Mouse (Mus musculus) intestine, postnatal 0 days (tissue): ENCODE results near the gene Yes1. TPM values are rescaled to one million over a fixed set of nuclear protein-coding genes. Genes with fewer than 3 reads are reported as not detected.
"Not testable (repeated sequence)": the region's sequence is repeated elsewhere in the genome, so short reads cannot be mapped to it uniquely, and the experiment has no call there.

Experiments
- ATAC-seq: fragments of 200-750 bp; cut with Nextera tagmentation; 2 replicates; pipeline ENCODE4 v1.8.0; 2017; ENCODE audit warnings: mild to moderate bottlenecking, moderate TSS enrichment, moderate library complexity
- H3K27ac ChIP-seq: fragments of 300-500 bp; sonication (generic); 2 replicates; pipeline ENCODE4 v1.5.1; 2014; ENCODE audit warnings: mild to moderate bottlenecking, low read depth, low read length, moderate library complexity
- H3K27me3 ChIP-seq: fragments of 300-500 bp; sonication (generic); replicated peaks from 2 replicates; pipeline ENCODE4 v1.6.1; 2014; ENCODE audit warnings: low read length, mixed read lengths; ENCODE audit not compliant: control insufficient read depth, insufficient read depth
- H3K36me3 ChIP-seq: fragments of 300-500 bp; sonication (generic); 2 replicates; pipeline ENCODE4 v1.6.1; 2014; ENCODE audit warnings: mild to moderate bottlenecking, moderate library complexity; ENCODE audit not compliant: control insufficient read depth, insufficient read depth
- H3K4me1 ChIP-seq: fragments of 300-500 bp; sonication (generic); replicated peaks from 2 replicates; pipeline ENCODE4 v1.6.1; 2014; ENCODE audit warnings: antibody characterized with exemption, low read length, mixed read lengths; ENCODE audit not compliant: control insufficient read depth, insufficient read depth
- H3K4me2 ChIP-seq: fragments of 300-500 bp; sonication (generic); replicated peaks from 2 replicates; pipeline ENCODE4 v1.6.1; 2014; ENCODE audit warnings: low read depth, mild to moderate bottlenecking, moderate library complexity
- H3K4me3 ChIP-seq: fragments of 300-500 bp; sonication (generic); 2 replicates; pipeline ENCODE4 v1.5.1; 2014; ENCODE audit warnings: low read depth, low read length
- H3K9ac ChIP-seq: fragments of 300-500 bp; sonication (generic); 2 replicates; pipeline ENCODE4 v1.6.1; 2014; ENCODE audit warnings: mild to moderate bottlenecking, low read depth, low read length
- H3K9me3 ChIP-seq: fragments of 300-500 bp; sonication (generic); 2 replicates; pipeline ENCODE4 v1.6.1; 2016; ENCODE audit warnings: mixed run types; ENCODE audit not compliant: control insufficient read depth
- CTCF ChIP-seq: sonication (generic); IDR thresholded peaks from 2 replicates; pipeline ENCODE4 v1.5.1; 2016; ENCODE audit warnings: low read depth, mild to moderate bottlenecking, control low read depth, antibody characterized with exemption, moderate library complexity
- WGBS: fragments of 180-500 bp; shearing (Covaris S2); extraction: QIAGEN DNeasy Blood & Tissue Kit; methylation state at CpG from one replicate; pipeline ENCODE4 v1.1.7; 2014; 5-methylcytosine and 5-hydroxymethylcytosine counted together
- polyA plus RNA-seq: library from polyadenylated mRNA; unstranded; fragments of >200 nt; fragmentation: Nextera tagmentation; extraction: Ambion mirVana; gene quantifications from 2 replicates; pipeline ENCODE4 v1.2.1, GENCODE M21; 2015

Yes1 gene
- polyA plus RNA-seq, 1 experiment from 2014 or later: 16.6 TPM

DNA sequence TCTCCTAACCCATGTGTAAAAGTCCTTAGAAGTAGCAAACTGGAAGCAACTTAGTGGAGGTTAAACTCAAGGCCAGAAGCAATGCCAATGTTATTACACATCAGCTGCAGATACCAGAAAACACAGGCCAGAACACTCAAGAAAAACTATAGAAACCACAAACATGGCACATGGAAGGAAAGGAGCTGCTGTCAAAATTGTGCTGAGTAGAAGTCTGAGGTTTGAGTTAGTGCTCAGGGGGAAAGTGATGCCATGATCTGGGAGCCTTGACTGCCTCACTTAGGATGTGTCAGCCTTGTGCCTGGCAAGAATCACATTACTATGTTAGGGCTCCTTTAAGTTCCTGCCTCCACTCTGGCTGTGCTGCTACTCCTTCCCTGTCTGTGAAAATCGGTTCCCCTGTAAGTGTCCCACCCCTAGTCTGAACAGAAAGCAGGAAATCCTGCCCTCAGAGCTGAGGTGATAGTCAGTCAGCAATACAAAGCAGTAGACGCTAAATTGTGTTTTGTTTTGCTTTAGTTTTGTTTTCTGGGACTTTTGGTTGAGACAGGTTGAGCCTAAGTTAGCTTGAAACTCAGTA lies 3.1 kb upstream of the Yes1 start:
- Histone ChIP-seq H3K27ac (no peak overlapping the region), H3K27me3 (no peaks in the 10 kb centered on the region), H3K4me2 (no peak overlapping the region), H3K4me3 (no peak overlapping the region), H3K9ac (no peak overlapping the region), H3K9me3 (no peaks in the 10 kb centered on the region), H3K4me1 (no peaks in the 10 kb centered on the region), H3K36me3 (no peaks in the 10 kb centered on the region)
- TF ChIP-seq CTCF: no peak
- ATAC-seq: no peak
- WGBS: 19% methylated on average over 2 of the region's 2 CpGs

DNA sequence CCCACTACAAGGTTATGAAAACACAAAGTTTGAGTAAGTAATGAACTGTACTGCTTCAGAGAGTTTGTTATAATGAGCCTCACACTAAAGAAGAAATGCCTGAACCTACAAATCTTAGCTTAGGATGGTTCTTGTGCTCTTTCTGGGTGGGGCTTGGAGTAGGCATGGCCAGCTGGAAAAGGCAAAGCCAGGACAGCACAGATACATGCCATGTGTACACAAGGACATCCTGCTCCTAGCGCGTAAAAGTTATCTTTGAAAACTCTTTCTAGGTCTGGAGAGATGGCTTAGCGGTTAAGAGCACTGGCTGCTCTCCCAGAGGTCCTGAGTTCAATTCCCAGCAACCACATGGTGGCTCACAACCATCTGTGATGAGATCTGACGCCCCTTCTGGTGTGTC lies 2.5 kb upstream of the Yes1 start:
- 0 out of 2 replicates have a peak overlapping the region, but pooled peaks have one; percentile 9 for H3K4me2 ChIP-seq
- ATAC-seq: no peak

DNA sequence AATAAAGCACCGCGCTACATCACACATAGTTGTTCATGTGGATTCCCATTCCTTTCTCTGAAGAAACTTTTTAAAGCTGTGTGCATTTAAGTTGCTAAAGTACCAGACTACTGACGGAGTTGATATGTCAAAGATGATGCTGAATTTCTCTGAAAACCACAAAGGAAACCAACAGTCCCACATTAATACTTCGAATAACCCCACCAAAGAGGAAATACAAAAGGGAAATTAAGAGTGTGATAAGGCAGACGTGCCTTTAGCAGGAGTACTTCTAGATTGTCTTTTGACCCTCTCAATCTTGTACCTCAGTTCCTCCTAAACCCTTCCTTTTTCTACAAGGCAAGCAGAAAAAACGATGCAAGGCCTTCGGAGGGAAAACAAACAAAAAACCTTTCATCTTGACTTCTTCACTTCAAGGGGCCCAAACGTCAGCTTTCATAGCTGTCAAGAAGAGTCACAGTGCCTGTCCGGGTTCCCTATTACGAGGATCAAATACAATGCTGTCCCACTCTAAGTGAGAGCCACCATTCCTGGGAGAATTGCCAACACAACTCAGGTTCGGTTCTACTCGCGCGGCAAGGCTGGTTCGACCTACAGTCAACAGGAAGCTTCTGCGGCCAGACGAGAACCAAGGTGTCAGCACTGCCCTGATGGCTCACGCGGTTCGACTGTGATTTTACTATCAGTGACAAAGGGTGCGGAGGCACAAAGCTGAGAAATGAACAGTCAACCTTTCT lies 739 bp upstream of the Yes1 start:
- Histone ChIP-seq H3K9ac (peak overlapping the region; percentile 83), H3K4me2 (peak overlapping the region; percentile 68), H3K4me1 (0 out of 2 replicates have a peak, but pooled peaks cover 6% of the 10 kb centered on the region), H3K36me3 (no peaks in the 10 kb centered on the region), H3K27ac (peak overlapping the region; percentile 89), H3K27me3 (no peaks in the 10 kb centered on the region), H3K4me3 (peak overlapping the region; percentile 78), H3K9me3 (no peaks in the 10 kb centered on the region)
- ATAC-seq: peak; percentile 65
- TF ChIP-seq CTCF: no peak
- 15% methylated on average over 21 of the region's 21 CpGs for WGBS

More for the DNA sequence above, 2.5 kb upstream of the Yes1 start:
- Histone ChIP-seq H3K36me3 (no peaks in the 10 kb centered on the region), H3K27me3 (no peaks in the 10 kb centered on the region), H3K9ac (no peak overlapping the region), H3K4me1 (no peaks in the 10 kb centered on the region), H3K4me3 (no peak overlapping the region), H3K9me3 (no peaks in the 10 kb centered on the region), H3K27ac (no peak overlapping the region)
- 77% methylated on average over 4 of the region's 4 CpGs for WGBS
- TF ChIP-seq CTCF: no peak

DNA sequence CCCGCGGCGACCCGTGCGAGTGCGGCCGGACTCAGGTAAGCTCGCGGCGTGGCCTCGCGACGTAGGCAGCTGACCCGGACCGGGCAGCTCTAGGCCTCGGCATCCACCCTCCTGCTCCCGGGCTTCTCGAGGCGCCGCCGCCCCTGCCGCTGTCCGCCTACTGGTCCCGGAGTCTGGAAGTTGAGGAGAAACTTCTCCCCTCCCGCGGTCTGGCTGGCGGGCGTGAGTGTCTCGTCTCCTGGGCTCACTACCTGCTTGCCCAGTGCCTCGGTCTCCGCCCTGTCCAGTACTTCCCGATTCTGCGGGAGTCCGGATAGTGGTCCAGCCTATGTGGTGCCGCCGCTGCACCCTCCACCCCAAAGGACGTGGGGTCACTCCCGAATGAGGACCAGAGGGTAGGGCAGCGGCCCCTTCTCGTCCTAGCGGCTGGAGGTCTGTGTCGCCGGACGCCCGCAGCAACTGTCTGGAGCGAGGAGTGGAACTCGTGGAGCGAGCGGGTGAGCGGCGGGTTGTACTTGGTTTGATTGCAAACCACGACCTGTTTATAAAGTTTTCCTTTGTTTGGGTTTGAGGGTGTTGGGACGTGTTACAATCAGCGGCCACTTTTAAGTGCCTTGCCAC lies 480 bp downstream of the Yes1 start:
- H3K36me3 ChIP-seq: no peaks in the 10 kb centered on the region
- H3K9ac ChIP-seq: peak overlapping the region; percentile 83
- no peaks in the 10 kb centered on the region for H3K9me3 ChIP-seq
- WGBS: 0% methylated on average over 45 of the region's 54 CpGs
- peak; percentile 68 for ATAC-seq
- TF ChIP-seq CTCF: no peak
- peak overlapping the region; percentile 68 for H3K4me2 ChIP-seq
- 0 out of 2 replicates have a peak, but pooled peaks cover 6% of the 10 kb centered on the region for H3K4me1 ChIP-seq
- peak overlapping the region; percentile 89 for H3K27ac ChIP-seq
- peak overlapping the region; percentile 78 for H3K4me3 ChIP-seq
- no peaks in the 10 kb centered on the region for H3K27me3 ChIP-seq

DNA sequence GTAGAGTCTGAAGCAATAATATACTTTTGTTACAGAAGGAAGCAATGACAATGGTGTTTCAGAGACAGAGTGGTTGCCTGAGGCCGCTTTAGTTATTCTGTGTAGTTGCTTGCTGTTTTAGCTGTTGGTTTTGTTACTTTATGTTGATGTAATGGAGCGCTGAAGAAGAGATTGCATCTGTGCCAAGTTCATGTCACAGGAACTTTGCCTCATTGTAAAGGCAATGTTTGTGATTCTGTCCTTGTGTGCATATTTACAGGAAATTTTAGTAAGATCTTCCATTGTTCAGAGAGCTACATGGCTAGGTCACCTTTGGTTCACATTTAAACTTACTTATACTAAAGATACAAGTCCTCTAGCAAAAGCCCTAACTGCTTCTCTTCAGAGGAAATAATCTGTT lies 3.3 kb downstream of the Yes1 start:
- Histone ChIP-seq H3K4me1 (0 out of 2 replicates have a peak, but pooled peaks cover 6% of the 10 kb centered on the region), H3K4me2 (0 out of 2 replicates have a peak overlapping the region, but pooled peaks have one; percentile 21), H3K36me3 (no peaks in the 10 kb centered on the region), H3K4me3 (no peak overlapping the region), H3K9me3 (no peaks in the 10 kb centered on the region), H3K9ac (no peak overlapping the region), H3K27ac (no peak overlapping the region), H3K27me3 (no peaks in the 10 kb centered on the region)
- ATAC-seq: no peak
- 58% methylated on average over 2 of the region's 2 CpGs for WGBS
- no peak for TF ChIP-seq CTCF

DNA sequence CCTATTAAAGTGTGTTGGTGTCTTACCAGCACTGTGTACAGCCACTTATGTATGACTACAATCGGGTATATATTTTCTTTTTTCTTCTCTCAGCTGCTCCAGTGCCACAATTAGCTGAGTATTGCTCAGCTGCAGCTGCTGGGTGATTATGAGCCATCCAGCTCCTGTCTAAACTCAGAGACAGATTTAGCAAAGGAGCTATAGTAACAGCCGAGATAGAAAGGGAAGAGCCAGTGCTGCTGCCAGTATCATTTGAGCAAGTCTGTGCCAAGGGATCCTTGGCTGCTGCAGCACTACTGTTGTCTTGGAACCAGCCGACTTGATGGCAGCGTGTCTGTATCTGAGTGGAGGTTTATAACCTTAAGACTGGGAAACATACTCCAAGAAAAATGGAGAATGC lies 3.7 kb downstream of the Yes1 start:
- TF ChIP-seq CTCF: no peak
- Histone ChIP-seq H3K27me3 (no peaks in the 10 kb centered on the region), H3K9ac (no peak overlapping the region), H3K4me2 (0 out of 2 replicates have a peak overlapping the region, but pooled peaks have one; percentile 21), H3K9me3 (no peaks in the 10 kb centered on the region), H3K27ac (no peak overlapping the region; the same call in 1 of the 2 replicates), H3K4me1 (0 out of 2 replicates have a peak, but pooled peaks cover 6% of the 10 kb centered on the region), H3K36me3 (no peaks in the 10 kb centered on the region), H3K4me3 (no peak overlapping the region)
- ATAC-seq: no peak
- WGBS: 42% methylated on average over 4 of the region's 4 CpGs

DNA sequence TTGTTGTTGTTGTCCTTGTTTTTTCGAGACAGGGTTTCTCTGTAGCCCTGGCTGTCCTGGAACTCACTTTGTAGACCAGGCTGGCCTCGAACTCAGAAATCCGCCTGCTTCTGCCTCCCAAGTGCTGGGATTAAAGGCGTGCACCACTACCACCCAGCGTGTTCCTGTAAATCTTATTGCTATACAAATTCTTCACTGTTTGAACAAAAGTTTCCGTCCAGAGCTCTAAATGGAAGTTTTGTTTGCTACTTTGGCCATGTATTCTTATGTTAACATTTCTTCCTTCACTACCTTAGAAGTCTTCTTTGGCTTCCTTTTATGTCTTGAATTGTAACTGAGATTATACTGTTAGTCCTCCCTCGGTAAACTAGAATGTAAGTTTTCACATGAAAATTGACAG lies 5.5 kb downstream of the Yes1 start:
- not testable (repeated sequence) for ATAC-seq
- WGBS: 84% methylated on average over 7 of the region's 7 CpGs

More for the DNA sequence above, 5.5 kb downstream of the Yes1 start:
- H3K9me3 ChIP-seq, H3K4me2 ChIP-seq, H3K9ac ChIP-seq, H3K4me1 ChIP-seq, H3K27ac ChIP-seq, H3K36me3 ChIP-seq, H3K4me3 ChIP-seq, H3K27me3 ChIP-seq: not testable (repeated sequence)
